Mouse (Mus musculus) cerebellum, adult 2 months (tissue): Measurements from ENCODE around the gene Pagr1b. TPM values are rescaled to one million over a fixed set of nuclear protein-coding genes. Genes with fewer than 3 reads are reported as not detected.

Experiments used
- DNase-seq, 2 experiments: peaks; one replicate each; pipeline ENCODE4 v3.0.0; 2021
- H3K27ac ChIP-seq: fragments of 200-500 bp; 2 replicates; pipeline ENCODE4 v1.5.1; 2012; ENCODE audit warnings: low read length, control low read depth, inconsistent platforms; ENCODE audit not compliant: insufficient read depth
- H3K27me3 ChIP-seq: fragments of 200-500 bp; 2 replicates; pipeline ENCODE4 v1.6.1; 2012; ENCODE audit warnings: inconsistent platforms, mild to moderate bottlenecking, low read length, moderate library complexity; ENCODE audit not compliant: control insufficient read depth, insufficient read depth
- H3K4me1 ChIP-seq: fragments of 200-500 bp; 2 replicates; pipeline ENCODE4 v1.6.1; 2011; ENCODE audit warnings: low read length; ENCODE audit not compliant: control insufficient read depth, insufficient read depth
- H3K4me3 ChIP-seq: fragments of 200-500 bp; replicated peaks from 2 replicates; pipeline ENCODE3; 2011; ENCODE audit warnings: mild to moderate bottlenecking, low read depth, low read length, control low read depth; ENCODE audit not compliant: insufficient read depth
- CTCF ChIP-seq: fragments of 200-500 bp; IDR thresholded peaks from 2 replicates; pipeline ENCODE4 v1.5.1; 2011; ENCODE audit warnings: low read depth, mild to moderate bottlenecking, control low read depth, low read length, moderate library complexity, borderline replicate concordance; ENCODE audit not compliant: insufficient read depth
- POLR2A ChIP-seq: fragments of 200-500 bp; IDR thresholded peaks from 2 replicates; pipeline ENCODE4 v1.6.1; 2011; ENCODE audit warnings: low read length, control low read depth, borderline replicate concordance; ENCODE audit not compliant: insufficient read depth
- WGBS: fragments of 180-500 bp; shearing (Covaris S2); methylation state at CpG from one replicate; pipeline ENCODE4 v1.1.7; 2018; 5-methylcytosine and 5-hydroxymethylcytosine counted together
- polyA plus RNA-seq: library from polyadenylated mRNA; depleted of rRNA; stranded (reverse); fragments of >200 nt; gene quantifications from 2 replicates; pipeline ENCODE4 v1.2.3, GENCODE M21; 2012; rRNA removed

The Pagr1b gene
- 2.8 and 5.2 TPM in 2 replicates for polyA plus RNA-seq

- Histone ChIP-seq H3K27ac (peak within 1 kb of the TSS; percentile 98), H3K27me3 (no peaks in the 10 kb centered on the region), H3K4me1 (peaks cover 25% of the 10 kb centered on the region), H3K4me3 (peak within 1 kb of the TSS; percentile 93)
- DNase-seq = no peak
- no peak for TF ChIP-seq POLR2A
- no peak for TF ChIP-seq CTCF
Observed at GRCm38 (mm10) chr7:127016481-127016485, at the start of gene Pagr1b. Pagr1b (minus strand) TSS chr7:127016484.

DNA sequence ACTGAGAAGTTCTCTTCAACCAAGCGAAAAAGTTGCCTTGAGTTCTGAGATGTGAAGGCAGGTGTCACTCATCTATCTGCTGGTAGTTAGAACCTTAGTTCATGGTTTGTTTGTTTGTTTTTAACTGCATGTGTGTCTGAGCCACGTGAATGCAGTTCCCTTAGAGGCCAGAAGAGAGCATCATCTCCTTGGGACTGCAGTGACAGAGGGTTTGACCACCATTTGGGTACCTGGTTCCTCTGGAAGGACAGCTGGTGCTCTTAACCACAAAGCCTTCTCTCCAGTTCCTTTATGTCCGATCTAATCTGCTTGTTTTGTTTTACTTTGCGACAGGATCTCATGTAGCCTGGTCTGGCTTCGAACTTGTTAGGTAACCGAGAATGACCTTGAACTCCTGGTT is 49.3 kb upstream of the Pagr1b start:
- 85% methylated on average over 6 of the region's 6 CpGs for WGBS
- H3K27ac ChIP-seq = no peak overlapping the region
- no peak overlapping the region for H3K4me3 ChIP-seq
- no peak for DNase-seq
- no peaks in the 10 kb centered on the region for H3K27me3 ChIP-seq
- no peaks in the 10 kb centered on the region for H3K4me1 ChIP-seq
- TF ChIP-seq CTCF (no peak), POLR2A (no peak)

GRCm38 (mm10) chr7:127055026-127055585 is 38.8 kb upstream of the Pagr1b start:
- 64% methylated on average over 5 of the region's 5 CpGs for WGBS
- TF ChIP-seq CTCF (no peak), POLR2A (no peak)
- Histone ChIP-seq H3K27me3 (no peaks in the 10 kb centered on the region), H3K4me1 (no peaks in the 10 kb centered on the region), H3K4me3 (no peak overlapping the region), H3K27ac (no peak overlapping the region)
- DNase-seq = no peak

- peak; percentile 88 to 93 for DNase-seq
- TF ChIP-seq POLR2A (peak; percentile 49; the same call in 1 of the 2 replicates), CTCF (no peak)
- no peak within 1 kb of the TSS; the same call in 1 of the 2 replicates for H3K27ac ChIP-seq
- H3K4me1 ChIP-seq = no peaks in the 10 kb centered on the region
- H3K4me3 ChIP-seq = peak within 1 kb of the TSS; percentile 93
- under 1% methylated on average over 53 of the region's 53 CpGs for WGBS
- no peaks in the 10 kb centered on the region for H3K27me3 ChIP-seq
Observed at GRCm38 (mm10) chr7:127041851-127042672, 25.8 kb upstream of the Pagr1b start, which contains the start of gene Kif22. Kif22 (minus strand) TSS chr7:127042471.

GRCm38 (mm10) chr7:127031244-127031643 is 15.0 kb upstream of the Pagr1b start:
- Histone ChIP-seq H3K27ac (no peak overlapping the region), H3K27me3 (no peaks in the 10 kb centered on the region), H3K4me3 (no peak overlapping the region), H3K4me1 (peaks cover 3% of the 10 kb centered on the region; the same call in 1 of the 2 replicates)
- WGBS = 88% methylated on average over 1 of the region's 1 CpGs
- no peak for TF ChIP-seq CTCF
- TF ChIP-seq POLR2A = no peak
- DNase-seq = no peak

- Histone ChIP-seq H3K27me3 (no peaks in the 10 kb centered on the region), H3K4me3 (no peak overlapping the region), H3K27ac (no peak overlapping the region), H3K4me1 (peaks cover 3% of the 10 kb centered on the region; the same call in 1 of the 2 replicates)
- 98% methylated on average over 1 of the region's 1 CpGs for WGBS
- TF ChIP-seq POLR2A (no peak), CTCF (no peak)
- no peak for DNase-seq
Observed at GRCm38 (mm10) chr7:127030172-127030571, 13.9 kb upstream of the Pagr1b start.

DNA sequence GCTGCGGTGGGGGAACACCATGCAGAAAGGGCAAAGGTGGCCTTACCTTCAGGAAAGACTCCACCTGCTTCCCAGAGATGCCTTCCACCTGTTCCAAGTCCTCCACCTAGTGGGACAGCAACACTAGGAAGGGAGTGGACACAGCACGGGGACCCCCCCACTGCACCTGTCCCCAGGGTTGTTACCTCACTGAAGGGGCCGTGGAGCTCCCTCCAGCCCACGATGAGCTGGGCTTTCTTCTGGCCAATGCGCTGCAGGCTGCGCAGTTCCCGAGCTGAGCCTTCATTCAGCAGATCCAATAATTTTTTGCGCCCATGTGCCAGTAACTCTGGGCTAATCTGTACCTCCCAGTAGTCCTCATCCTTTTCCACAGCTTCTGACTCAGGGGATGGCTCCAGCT is 11.6 kb upstream of the Pagr1b start:
- no peaks in the 10 kb centered on the region for H3K27me3 ChIP-seq
- peaks cover 12% of the 10 kb centered on the region; the same call in 1 of the 2 replicates for H3K4me1 ChIP-seq
- H3K27ac ChIP-seq = peak overlapping the region; percentile 90
- DNase-seq = no peak
- TF ChIP-seq CTCF (peak; percentile 19; the same call in 1 of the 2 replicates), POLR2A (peak; percentile 2; the same call in 1 of the 2 replicates)
- WGBS = 14% methylated on average over 8 of the region's 8 CpGs
- H3K4me3 ChIP-seq = peak overlapping the region; percentile 81
